Mouse (Mus musculus): ENCODE measurements around the gene Cept1. TPM values are rescaled to one million over a fixed set of nuclear protein-coding genes. Genes with fewer than 3 reads are reported as not detected.

Cept1 gene
- total RNA-seq, 2 experiments from 2014 or later = 18.0 to 19.4 TPM

DNA sequence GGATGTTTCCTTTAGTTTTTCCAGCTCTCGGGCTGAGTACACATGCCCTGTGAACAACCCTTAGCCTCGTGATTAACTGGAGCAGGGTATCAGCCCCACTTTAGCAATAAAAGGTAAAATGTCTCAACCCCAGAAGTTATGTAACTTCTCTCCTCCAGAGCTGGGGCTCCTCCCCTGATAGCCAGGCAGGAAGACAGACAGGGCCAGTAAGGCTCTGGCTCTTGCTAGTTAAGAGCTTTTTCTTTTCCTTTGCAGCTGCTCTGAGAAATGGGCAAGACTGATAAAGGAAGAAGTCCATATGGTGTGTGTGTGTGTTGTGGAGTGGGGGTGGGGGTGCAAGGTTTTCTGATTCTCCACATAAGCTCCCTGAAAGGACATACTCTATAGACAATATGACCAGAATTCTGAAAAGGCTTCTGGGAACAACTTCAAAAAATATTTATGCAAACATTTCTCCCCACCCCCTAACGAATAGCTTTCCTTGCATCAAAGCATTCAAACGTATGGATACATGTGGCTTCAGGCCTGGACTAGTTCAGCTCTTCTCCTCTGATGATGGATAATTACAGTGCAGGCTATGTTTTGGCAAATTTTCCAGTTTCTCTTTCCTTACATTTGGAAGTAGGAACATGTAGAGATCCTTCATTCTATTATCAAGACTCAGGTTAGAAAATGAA lies 51.4 kb downstream of the Cept1 start:
- peak; percentile 35; the same call in 1 of the 2 replicates for ATAC-seq (replicated peaks; ENCODE audit: low FRiP score, poor library complexity, severe bottlenecking)

DNA sequence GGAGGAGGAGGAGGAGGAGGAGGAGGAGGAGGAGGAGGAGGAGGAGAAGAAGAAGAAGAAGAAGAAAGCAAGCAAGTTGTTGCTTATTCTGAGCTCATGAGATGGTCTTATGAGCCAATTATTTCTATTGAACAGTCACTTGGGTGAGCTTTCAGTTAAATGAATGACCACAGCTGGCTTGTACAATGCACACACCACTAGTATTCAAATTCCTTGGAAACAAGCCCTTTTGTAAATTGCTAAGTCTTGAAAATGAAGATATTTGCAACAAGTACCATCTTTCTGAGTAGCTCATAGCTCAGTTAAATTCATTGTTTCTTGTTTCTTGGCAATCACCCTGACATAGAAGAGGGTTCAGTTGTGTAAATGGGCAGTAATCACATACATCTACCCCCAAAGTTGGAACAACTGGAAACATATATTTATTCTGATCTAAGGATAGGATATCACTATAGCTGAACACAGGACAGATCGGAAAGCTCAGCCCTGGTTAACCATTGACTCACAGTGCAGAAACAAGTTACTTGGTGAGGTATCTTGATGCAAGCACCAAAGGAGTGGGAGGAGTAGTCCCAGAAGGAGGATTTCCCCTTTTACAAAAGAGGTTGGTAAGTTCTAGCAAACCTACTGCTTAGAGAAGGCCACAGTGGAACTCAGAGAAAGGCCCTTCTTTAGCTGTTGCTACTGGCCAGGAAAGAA lies 52.1 kb downstream of the Cept1 start:
- no peak for ATAC-seq (replicated peaks; ENCODE audit: low FRiP score, poor library complexity, severe bottlenecking)

DNA sequence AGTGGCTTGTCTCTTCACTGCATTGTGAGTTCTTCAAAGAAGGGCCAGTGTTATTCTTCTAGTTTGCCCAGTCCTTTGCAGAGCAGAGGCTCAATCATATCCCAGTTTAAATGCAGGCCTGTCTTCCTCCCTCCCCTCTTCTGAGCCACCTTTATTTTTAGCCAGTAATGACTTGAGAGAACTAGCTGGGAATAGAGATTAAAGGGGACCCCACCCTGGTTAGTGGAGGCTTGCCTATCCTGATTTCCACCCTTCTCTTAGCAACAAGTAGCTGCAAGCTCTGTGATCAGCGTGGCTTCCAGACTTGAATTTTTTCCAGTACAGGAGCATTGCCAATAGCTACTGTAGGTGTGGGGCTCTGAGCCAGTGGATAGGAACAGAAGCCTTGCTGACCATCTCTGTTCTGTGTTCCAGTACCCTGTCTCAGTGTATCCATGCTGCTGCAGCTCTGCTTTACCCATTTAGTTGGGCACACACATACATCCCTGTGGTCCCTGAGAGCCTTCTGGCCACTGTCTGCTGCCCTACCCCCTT lies 53.1 kb downstream of the Cept1 start:
- ATAC-seq (replicated peaks; ENCODE audit: low FRiP score, poor library complexity, severe bottlenecking) = peak; percentile 30

DNA sequence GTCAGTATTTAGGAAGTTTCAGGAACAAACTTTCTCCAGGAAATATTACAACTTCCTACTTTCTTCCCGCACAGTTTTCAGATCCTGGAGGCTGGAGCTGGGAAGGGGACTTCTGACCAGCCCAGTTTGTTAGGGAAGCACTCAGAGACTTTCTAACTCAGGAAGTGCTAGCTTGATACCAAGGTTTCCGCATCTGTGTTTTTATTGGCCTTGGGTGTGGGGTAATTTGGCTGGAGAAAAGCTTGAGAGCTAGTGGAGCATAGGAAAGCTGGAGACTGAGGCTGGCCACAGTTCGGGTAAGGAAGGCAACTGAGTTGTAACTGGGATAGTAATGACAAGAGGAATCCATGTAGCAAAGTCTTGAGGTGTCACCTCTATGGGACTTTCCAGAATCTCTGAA lies 53.7 kb downstream of the Cept1 start:
- ATAC-seq (replicated peaks; ENCODE audit: low FRiP score, poor library complexity, severe bottlenecking) = no peak

DNA sequence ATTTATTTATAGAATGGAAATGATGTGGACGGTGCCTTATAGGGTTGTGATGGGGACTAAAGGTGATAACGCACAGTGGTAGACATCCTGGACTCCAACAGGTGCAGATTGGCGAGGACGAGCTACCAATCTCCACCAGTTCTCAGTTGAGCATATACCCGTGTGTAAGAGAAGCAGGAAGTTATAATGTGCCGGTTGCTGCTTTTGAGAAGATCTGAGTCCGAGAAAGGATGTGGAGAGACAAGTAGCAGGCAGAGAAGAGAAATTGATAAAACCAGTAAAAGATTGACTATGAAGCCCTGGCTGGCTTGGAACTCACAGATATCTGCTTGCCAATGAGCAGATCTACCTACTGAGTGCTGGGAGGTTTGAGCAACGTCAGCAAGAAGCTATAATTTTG lies 54.4 kb downstream of the Cept1 start:
- no peak for ATAC-seq (replicated peaks; ENCODE audit: low FRiP score, poor library complexity, severe bottlenecking)

DNA sequence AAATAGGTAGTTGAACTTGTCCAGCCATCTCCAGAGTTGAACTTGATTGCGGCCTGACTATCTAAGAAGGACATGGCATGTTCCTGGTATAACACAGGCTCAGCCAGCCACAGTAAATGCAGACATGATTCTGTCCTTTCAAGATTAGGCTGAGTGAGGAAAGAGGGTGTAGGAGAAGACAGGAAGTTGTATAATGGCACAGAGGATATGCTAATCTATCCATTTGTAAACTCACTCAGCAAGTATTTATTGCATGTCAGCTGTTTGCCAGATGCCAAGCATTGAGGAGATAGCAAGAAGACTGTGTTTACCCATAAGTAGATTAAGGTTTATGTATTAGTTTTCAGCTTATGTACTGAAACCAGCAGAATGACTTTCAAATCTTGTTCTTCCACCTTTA lies 54.9 kb downstream of the Cept1 start:
- ATAC-seq (replicated peaks; ENCODE audit: low FRiP score, poor library complexity, severe bottlenecking) = no peak

DNA sequence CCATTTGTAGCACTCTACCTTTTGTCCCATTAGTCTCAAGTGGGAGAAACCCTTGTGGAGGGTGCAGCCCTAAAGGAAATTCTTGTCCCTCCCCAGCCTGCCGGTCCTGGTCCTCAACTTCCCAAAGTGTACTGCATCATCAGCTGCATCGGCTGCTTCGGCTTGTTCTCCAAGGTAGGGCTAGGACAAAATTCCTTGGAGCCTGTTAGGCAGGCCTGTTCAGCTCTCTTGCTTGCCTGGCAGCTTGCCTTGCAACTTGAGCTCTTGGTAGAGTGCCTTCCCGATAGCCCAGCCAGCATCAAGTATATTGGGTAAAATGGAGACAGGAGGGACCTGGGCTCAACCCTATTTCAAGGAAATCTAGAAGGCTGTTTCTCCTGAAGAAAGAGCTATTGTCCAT lies 57.4 kb downstream of the Cept1 start:
- ATAC-seq (replicated peaks; ENCODE audit: low FRiP score, poor library complexity, severe bottlenecking) = no peak

DNA sequence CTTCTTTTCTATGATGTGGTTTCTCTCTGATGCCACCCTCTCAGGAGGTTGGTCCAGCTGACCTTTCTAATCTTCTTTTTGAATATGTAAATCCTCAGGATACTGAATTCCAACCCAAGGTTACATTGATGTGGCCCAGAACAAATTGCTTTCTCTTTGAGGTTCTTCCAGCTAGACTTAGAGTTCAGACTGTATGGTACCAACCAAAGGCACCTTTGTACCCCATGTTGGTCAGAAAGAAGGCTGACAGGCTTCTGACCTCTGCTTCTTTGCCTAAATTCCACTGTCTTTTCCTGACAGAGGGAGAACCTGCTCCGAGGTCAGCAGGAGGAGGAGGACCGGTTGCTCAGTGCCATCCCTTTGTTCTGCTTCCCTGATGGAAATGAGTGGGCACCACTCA lies 60.1 kb downstream of the Cept1 start:
- ATAC-seq (replicated peaks; ENCODE audit: low FRiP score, poor library complexity, severe bottlenecking) = no peak

DNA sequence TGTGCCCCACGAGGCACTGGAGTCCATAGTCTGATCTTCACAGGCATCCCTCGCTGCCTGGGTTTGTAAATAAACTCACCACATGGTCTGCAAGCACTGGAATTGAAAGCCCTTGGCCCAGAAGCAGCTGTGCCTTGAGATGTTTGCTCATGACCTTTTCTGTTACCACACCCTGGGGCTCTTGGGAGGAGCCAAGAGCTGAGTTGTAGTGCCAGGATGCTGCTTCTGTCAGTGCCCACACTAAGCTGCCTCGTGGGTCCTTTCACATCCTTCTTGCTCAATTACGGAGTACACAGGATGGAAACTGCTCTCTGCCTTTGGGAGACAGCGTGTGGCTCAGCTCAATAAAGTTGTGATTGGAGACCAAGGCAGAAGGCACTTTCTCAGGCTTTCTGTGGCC lies 61.8 kb downstream of the Cept1 start:
- ATAC-seq (replicated peaks; ENCODE audit: low FRiP score, poor library complexity, severe bottlenecking) = no peak

DNA sequence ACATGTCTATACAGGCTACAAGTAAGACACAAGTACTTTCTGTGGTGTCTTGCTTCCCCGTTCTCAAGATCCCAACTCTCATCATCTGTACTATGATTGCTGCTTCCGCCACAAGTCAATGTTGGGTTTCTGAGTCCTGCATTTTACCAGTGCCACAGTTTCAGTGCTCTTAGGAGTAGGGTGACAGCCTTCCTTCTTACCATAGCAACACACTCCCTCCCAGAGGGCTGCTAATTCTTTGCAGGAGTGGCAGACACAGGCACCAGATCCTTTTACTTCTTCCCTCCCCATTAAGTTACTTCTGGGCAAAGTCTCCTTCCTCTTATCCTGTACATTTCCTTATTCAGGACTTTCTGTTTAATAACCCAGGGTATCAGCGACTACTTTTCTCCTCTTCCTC lies 62.7 kb downstream of the Cept1 start:
- ATAC-seq (replicated peaks; ENCODE audit: low FRiP score, poor library complexity, severe bottlenecking) = no peak

DNA sequence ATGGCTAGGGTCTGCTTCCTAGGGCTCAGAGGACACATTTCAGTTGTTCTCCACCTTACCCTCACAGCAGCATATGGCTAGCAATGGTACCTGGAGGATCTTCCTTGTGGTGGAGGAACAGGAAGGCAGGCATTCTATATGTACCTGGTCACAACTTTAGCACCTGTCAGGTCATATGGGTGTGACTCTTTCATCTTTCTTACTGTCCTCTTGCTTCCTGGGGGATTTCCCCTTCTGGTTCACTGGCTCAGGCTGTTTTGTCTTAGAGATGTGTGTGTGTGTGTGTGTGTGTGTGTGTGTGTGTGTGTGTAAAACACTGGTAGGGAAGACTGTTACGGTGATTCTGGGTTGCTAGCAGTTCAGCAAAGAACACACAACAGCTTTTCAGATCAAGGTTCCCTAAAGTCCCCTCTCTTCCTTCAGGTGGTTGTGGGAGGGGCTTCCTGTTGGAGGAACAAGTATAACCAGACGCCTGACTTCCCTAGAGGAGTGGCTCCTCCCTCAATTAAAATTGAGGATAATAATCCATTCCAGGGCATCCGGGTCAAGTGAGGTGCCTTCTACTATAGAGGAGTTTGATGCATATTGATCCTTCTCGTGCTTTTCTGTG lies 63.7 kb downstream of the Cept1 start:
- ATAC-seq (replicated peaks; ENCODE audit: low FRiP score, poor library complexity, severe bottlenecking) = no peak

DNA sequence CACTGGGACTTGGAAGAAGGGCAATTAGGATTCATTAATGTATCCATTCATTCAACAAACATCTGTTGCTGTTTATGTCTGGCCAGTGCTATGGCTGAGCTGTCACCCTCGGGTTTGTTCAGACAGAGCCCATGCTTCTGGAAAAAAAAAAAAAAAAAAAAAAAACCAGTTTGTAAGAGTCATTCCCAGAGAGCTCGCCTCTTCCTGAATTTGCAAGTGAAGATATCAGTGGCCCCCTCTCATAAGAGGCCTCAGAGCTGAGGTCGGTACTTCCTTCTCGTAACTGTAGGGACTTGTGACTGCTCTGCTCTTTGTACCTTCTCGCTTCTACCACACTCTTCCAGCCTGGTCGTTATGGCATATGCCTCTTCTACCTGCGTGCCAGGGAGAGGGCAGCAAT lies 64.3 kb downstream of the Cept1 start:
- no peak for ATAC-seq (replicated peaks; ENCODE audit: low FRiP score, poor library complexity, severe bottlenecking)

DNA sequence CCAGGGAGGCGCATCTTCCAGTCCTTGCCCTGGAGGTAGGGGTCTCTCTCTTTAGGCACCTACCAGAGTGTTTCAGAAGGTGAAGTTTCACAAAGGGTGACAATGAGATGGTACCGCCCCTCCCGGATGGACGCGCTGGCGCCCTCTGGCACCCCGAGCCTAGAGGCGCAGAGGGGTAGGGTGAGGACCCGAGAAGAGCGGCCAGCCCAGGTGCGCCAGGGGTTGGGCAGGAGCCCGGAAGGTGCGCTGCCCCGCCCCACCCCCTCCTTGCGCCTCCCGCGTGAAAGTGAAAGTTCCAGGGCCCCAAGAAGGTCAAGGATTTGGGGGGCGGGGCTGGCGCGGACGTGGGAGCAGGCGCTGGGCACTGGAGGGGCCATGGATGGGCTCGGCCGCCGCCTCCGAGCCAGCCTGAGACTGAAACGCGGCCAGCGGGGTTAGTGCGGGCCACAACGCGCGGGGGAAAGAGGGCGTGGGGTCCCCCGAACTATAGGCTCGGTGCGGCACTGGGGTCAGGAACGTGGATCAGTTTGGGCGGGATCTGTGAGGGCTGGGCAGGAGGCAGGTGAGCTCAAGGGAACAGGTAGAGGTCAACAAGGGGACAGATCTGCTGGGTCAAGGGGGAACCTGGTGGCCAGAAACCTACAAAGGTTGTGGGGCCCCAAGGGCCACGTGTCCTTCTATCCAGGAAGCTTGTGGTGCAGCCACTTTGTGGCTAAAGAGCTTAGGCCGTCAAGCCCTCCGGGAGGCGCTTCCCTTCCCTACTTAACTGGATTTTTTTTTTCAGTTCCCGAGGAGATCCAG lies 65.1 kb downstream of the Cept1 start, which contains the start of gene Dennd2d:
Gene Dennd2d (plus strand): TSS at position 125 of the 801 bp plus-strand sequence.
- peak; percentile 50; the same call in 1 of the 2 replicates for ATAC-seq (replicated peaks; ENCODE audit: low FRiP score, poor library complexity, severe bottlenecking)

DNA sequence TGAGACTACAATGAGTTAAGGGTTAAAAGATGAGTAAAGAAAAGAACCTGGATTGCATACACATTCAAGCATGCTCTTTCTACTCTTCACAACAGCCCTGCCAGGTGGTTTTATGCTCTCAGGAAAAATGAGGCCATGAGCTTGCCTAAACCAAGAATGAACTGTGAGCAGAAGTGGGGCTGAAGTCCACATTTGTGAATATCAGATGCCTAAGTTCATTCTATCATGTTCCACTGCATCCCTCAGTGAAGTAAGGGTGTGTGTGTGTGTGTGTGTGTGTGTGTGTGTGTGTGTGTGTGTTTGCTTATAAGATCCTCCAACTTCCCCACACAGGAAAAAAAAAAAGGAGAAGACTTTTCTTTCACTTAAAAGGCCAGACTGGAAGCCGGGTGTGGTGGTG lies 70.7 kb downstream of the Cept1 start:
- no peak for ATAC-seq (replicated peaks; ENCODE audit: low FRiP score, poor library complexity, severe bottlenecking)

DNA sequence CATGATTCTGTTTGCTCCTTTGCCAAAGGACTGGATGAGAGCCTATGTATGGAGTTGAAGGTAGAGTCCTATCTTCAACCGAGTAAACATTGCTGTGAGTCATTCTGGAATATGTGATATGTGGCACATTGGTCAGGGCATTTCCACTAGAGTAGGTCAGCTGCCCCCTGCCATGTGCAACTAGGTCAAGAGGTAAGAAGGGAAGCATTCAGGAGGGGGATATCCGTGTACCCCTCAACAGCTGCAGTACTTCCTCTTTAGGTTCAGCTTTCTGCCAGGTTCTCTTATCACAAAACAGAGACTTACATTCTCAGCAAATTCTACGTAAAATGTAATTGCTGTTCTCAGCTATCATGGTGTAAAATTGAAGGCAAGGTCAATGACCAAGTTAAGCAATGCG lies 73.4 kb downstream of the Cept1 start:
- no peak for ATAC-seq (replicated peaks; ENCODE audit: low FRiP score, poor library complexity, severe bottlenecking)

DNA sequence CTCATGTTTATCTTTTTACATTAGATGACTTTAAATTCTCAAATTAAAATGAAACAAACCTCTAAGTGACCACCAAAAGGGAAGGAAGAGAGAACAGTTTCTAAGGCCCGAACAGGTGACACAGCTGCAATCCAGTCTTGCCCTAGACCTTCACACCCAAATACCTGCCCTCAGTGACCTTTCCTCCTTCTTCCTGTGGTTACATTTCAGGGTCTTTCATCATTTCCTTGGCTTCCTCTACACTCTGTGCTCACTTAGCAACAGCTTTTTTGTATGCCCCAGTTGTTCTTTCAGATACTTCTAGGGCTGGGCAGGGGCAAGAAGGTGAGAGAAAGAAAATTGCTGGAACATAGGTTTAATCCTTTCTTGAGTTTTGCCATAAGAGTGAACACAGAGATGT lies 82.9 kb downstream of the Cept1 start:
- no peak for ATAC-seq (replicated peaks; ENCODE audit: low FRiP score, poor library complexity, severe bottlenecking)

DNA sequence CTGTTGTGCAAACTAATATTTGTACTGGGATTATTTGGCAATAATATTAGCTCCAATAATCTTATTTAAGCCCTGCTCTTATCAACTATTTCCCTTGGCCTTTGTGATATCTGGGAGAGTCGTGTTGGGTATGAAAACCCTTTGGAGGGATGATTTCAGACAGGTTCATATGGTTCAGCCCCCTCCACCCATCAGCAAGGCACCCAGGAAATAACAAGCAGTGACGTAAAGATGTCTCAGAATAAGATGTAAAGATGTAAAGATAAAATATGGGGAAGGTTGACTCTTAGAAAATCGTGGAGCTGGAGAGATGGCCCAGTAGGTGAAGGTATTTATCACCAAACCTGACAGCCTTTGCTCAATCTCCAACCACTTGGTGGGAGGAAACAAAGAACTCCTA lies 85.1 kb downstream of the Cept1 start:
- no peak for ATAC-seq (replicated peaks; ENCODE audit: low FRiP score, poor library complexity, severe bottlenecking)

DNA sequence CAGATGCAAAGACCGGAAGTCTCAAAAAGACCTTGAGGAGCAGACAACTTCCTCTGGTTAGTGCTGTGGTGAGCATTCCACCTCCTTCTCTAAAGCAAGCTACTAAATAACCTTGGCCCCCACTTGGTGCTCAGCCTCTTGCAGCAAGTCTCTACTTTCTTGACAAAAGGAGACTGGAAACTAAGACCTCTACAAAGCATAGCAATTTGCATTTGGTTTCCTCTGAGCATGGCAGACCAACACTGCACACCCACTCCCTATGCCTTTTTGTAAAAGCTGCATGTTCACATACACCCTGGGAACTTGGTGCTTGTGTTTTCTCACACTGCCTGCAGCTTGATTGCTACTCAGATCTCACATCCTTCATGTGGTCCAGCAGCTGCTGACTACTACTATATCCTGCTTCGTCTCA lies 85.5 kb downstream of the Cept1 start:
- no peak for ATAC-seq (replicated peaks; ENCODE audit: low FRiP score, poor library complexity, severe bottlenecking)

DNA sequence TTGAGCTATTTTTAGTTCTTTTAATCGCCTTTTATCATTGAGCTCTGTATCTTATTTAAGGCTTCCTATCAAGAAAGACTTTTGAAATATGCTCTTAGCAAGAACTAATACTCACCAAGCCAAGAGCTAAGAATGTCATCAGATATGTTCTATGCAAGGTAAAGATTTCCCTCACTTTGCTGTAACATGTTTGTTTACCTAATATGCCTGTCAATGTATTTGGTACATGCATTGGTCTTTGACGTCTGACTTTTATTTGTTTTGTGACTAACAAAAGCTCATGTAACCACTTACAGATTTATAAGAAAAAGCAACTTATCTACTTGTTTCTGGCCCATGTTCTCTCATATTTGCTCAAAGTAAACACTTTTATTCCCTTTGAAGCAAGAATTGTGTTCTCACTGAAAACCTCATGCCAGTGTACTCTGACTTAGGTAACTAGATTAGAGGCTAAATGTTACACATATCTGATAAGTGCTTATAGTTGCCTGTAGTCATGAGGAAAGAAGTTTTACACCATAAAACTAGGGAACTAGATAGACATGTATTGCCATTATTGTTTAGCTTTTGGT lies 90.2 kb downstream of the Cept1 start:
- ATAC-seq (replicated peaks; ENCODE audit: low FRiP score, poor library complexity, severe bottlenecking) = no peak

DNA sequence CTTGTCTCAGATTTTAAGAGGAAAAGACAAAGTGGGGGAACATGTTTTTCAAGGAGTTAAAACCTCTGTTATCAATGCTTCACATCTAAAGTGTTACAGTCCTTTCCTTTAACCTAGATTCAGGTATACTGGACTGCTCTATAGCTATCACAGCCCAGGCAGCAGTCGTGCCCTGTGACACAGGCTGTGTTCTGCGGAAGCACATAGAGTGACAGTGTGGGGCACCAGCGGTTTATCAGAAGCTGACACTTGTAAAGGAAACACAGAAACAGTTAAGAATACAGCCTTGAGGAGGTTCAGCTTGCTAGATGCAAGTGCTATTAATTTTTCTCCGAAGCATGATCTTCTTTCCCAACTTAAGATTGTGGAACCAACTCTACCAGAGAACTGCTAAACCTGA lies 95.0 kb downstream of the Cept1 start:
- no peak for ATAC-seq (replicated peaks; ENCODE audit: low FRiP score, poor library complexity, severe bottlenecking)

Measured in erythroid progenitor cell, adult 5-6 weeks (primary cell).